Mouse (Mus musculus) mesoderm, embryonic 11.5 days (tissue): ENCODE measurements around the gene Lnpep.
"Not testable (repeated sequence)": the region's sequence is repeated elsewhere in the genome, so short reads cannot be mapped to it uniquely, and the experiment has no call there.

Experiments used
- DNase-seq: peaks from one replicate; pipeline ENCODE4 v3.0.0-alpha.2; 2012; ENCODE audit warnings: low read depth, low spot score

The Lnpep gene

DNA sequence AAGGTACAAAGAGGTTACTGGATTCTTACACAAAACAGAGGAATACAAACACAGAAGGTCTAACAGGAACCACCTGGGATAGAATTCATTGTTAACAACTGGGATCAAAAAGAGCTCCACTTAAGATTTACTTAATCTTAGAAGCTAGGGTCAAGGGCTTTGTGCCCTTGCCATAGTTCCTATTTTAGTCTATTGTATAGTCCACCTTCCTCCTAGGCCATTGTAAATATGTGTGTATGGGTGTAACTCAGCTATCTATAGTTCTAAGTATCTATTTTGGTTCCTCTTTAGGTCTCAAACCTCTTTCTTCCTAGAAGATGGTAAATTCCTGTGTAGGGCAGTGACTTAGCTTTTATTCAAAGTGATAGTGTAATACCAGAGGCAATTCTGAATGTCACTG lies 128.6 kb downstream of the Lnpep start:
- DNase-seq: not testable (repeated sequence)

DNA sequence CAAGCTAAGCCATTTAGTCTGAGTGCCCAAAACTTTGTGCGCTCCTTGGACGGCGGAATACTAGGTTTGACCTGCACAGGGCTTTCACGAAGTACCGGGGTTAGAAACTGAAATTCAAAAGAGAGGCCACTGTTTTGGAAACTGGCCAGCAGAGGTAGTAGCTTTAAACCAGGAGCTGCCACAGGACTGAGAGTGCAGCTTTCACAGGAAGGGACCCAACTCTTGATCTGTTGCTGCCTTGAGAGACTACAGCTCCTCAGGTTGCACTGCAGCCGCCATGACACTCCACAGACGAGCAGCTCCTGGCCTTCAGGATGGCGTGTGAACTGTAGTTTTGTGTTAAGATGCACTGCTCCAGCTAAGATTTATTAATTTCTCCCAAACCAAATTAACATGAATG lies 132.7 kb downstream of the Lnpep start:
- no peak for DNase-seq

DNA sequence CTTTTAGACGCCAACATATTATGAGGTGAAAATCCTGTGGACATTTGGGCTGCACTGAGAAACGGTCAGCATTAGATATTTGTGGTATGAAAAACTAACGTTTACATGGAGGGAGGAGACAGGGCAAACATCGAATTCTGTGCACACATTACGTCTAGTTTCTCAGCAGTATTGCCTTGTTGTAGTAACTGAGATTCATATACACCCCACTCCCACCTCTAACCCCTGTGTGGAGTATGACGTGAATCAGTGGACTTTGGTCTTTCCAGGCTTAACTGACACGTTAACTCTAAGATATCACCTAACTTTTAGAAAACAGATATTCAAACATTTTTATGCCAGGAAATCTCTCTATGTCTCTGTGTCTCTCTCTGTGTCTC lies 133.2 kb downstream of the Lnpep start:
- DNase-seq: no peak

DNA sequence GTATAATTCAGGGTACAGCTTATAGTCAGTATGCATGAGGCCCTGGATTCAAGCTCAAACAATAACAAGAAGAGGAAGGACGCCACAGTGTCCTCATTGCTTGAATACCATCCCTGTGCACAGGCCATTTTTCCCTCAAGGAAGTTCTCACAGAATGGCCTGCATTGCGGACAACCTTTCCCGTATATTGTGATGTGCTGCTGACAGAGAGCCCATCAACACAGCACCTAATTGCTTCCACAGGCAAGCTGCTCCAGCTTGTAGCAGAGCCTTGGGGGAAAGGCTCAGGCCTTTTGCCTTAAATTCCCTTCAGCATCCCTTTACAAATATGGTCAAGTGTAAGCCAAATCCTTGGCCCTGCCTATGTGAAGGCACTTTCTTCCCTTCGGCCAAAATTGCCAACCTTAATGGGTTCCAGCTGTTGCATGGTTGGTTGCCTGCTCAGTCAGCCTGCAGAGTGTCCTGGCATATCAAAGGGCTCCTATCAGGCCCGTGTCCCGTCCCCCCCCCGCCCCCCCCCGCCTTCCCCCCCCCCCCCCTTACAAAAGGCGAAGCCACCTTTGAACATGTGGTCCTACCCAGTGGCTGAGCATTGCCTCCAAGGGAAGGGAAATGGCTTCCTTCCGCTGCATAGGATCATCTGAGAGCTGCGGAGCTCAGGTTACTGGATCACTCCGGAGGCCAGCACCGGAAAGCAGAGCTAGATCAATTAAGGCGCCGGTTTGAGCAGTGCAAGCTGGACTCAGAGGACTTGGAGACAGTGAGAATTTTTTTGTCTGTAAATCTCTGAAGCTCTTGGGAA lies 133.8 kb downstream of the Lnpep start:
- DNase-seq: peak; percentile 81

DNA sequence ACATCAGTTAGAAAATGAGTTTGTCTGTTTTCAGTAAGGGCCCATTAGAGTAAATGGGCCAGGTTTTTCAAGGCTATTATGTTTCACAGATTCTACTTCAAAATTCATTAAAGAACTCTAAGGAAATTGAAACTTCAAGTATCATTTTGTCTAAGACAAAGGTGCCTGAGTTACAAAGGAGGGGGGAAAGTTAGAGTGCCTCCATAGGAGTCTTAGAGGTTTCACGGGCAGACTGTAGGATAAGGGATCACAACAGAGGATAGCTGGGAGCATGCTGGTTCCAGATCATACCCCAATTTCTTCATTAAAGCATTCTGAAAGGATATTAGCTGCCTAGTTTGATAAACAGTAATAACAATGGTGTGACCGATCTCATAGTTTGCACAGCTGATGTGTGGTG lies 139.1 kb downstream of the Lnpep start:
- DNase-seq: no peak
